Comparison of ENCODE assay signal across 8 mouse cellular contexts in the genomic region with DNA sequence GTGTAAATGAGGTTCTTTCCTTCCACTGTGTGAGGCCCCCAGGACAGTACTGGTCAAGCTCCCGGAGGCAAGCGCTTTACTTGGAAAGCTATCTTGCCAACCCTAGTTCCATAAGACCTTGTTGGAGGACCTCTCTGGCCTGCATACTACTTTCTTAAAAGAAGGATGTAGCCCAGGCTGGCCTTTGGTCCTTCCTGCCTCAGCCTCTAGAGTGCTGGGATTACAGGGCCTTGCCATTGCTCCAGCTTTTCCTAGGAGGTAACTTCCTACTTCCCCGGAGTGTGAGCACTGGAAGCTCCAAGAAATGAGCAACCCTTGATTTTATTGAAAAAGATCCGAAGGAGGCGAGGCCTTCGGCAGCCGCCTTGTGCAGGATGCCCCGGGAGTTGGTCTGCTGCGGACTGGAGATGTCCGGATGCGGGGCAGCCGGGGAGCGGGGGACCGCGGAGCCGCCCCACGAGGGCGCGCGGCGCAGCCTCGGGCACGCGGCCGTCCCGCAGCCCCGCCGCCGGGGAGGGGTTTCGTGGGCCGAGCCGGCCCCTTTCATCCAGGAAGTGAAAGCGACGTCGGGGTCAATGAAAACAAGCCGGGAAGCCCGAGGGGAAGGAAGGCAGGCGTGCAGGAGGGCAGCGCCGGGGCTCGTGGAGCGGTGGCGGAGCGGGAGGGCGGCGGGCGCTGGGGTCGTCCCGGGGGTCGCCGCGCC. TPM values are rescaled to one million over a fixed set of nuclear protein-coding genes. Genes with fewer than 3 reads are reported as not detected.
DNase-seq lines count a peak whose midpoint lies in the region; ATAC-seq and TF ChIP-seq lines count a peak whose summit lies in the region.

A gene (plus strand): TSS at position 557 of the 703 bp plus-strand sequence.

- H3K9me3 ChIP-seq in hindbrain, embryonic 16.5 days (ENCODE audit: control insufficient read depth, low read length) = no peaks in the 10 kb centered on the region

- 4% methylated on average over 42 of the region's 52 CpGs for WGBS in hindbrain, embryonic 16.5 days

- peak; percentile 54 for ATAC-seq in common myeloid progenitor, adult 5-6 weeks (replicated peaks; ENCODE audit: low read depth, poor library complexity, severe bottlenecking)
- ATAC-seq in hindbrain, embryonic 16.5 days = peak; percentile 81

- DNase-seq in T-cell, adult 2 months (ENCODE audit: low spot score) = peak; percentile 74
- peak; percentile 90 for DNase-seq in gastrocnemius, adult 2 months
- peak; percentile 80 to 88 for DNase-seq in left cerebral cortex, adult 18-20 months (ENCODE audit: low spot score in 2 of 2)
- peak; percentile 90 to 91 for DNase-seq in lung, postnatal 4 days
- peak; percentile 90 for DNase-seq in retina, postnatal 1 day
- DNase-seq in thymus, postnatal 4 days = peak; percentile 78

- H3K27me3 ChIP-seq in hindbrain, embryonic 16.5 days (replicated peaks; ENCODE audit: control insufficient read depth, insufficient read depth, low read length) = no peaks in the 10 kb centered on the region

- H3K4me2 ChIP-seq in hindbrain, embryonic 16.5 days (ENCODE audit: low read length) = peak within 1 kb of the TSS; percentile 68

- peak within 1 kb of the TSS; percentile 89 for H3K27ac ChIP-seq in gastrocnemius, adult 2 months
- H3K27ac ChIP-seq in hindbrain, embryonic 16.5 days (ENCODE audit: low read depth, low read length) = peak within 1 kb of the TSS; percentile 84

- H3K9ac ChIP-seq in hindbrain, embryonic 16.5 days (ENCODE audit: low read depth, low read length) = peak within 1 kb of the TSS; percentile 88

- H3K4me1 ChIP-seq in hindbrain, embryonic 16.5 days (ENCODE audit: control insufficient read depth, insufficient read depth, low read depth, low read length) = peaks cover 28% of the 10 kb centered on the region

- TF ChIP-seq CTCF in gastrocnemius, adult 2 months (IDR thresholded peaks at IDR 0.05) = no peak

- H3K36me3 ChIP-seq in hindbrain, embryonic 16.5 days (ENCODE audit: control insufficient read depth, insufficient read depth, low read length) = no peaks in the 10 kb centered on the region

- peak within 1 kb of the TSS; percentile 81 for H3K4me3 ChIP-seq in gastrocnemius, adult 2 months
- H3K4me3 ChIP-seq in hindbrain, embryonic 16.5 days (ENCODE audit: low read length) = peak within 1 kb of the TSS; percentile 92

- intact Hi-C loops in gastrocnemius, adult 2 months (cut with DNase I) = loop anchor here (1.0 kb wide), 1 partner anchor 27 kb away; a partner anchor contains a TSS

RNA-seq across cellular contexts. Expression of the gene that starts here (rescaled TPM):
- total RNA-seq in common myeloid progenitor, adult 5-6 weeks (2017) = 16.2 and 25.4 TPM in 2 replicates
- 10 to 100 TPM; 10.3 to 10.5 TPM for total RNA-seq in gastrocnemius, adult 2 months (2021)
- 3.6 and 3.8 TPM in 2 replicates for polyA plus RNA-seq in hindbrain, embryonic 16.5 days (2015; fragmentation: Nextera tagmentation; extraction: Ambion mirVana)
- 10 to 100 TPM; 39.9 to 43.4 TPM for total RNA-seq in left cerebral cortex, adult 18-20 months (2021)

Comparison
In these comparisons a context has a peak if more than half of its experiments do, and no peak if none do; other contexts are left out.
1. Peak in every context shown above with its lines: DNase-seq, ATAC-seq, H3K4me3 ChIP-seq and H3K27ac ChIP-seq.